Mouse (Mus musculus) forebrain, embryonic 10.5 days (tissue): ENCODE results near the gene Lsm14b. TPM values are rescaled to one million over a fixed set of nuclear protein-coding genes. Genes with fewer than 3 reads are reported as not detected.

Experiments
- DNase-seq: peaks from one replicate; pipeline ENCODE4 v3.0.0-alpha.2; 2017; ENCODE audit warnings: low spot score; ENCODE audit errors: extremely low spot score
- H3K27ac ChIP-seq: fragments of 300-500 bp; sonication (generic); 2 replicates; pipeline ENCODE4 v1.5.1; 2016; ENCODE audit warnings: mild to moderate bottlenecking
- H3K27me3 ChIP-seq: fragments of 300-500 bp; sonication (generic); 2 replicates; pipeline ENCODE4 v1.6.1; 2016; ENCODE audit warnings: mild to moderate bottlenecking; ENCODE audit not compliant: poor library complexity, severe bottlenecking
- H3K36me3 ChIP-seq: fragments of 300-500 bp; sonication (generic); replicated peaks from 2 replicates; pipeline ENCODE4 v1.6.1; 2016; ENCODE audit warnings: mild to moderate bottlenecking, moderate library complexity
- H3K4me1 ChIP-seq: fragments of 300-500 bp; sonication (generic); 2 replicates; pipeline ENCODE4 v1.6.1; 2016
- H3K4me3 ChIP-seq: fragments of 300-500 bp; sonication (generic); 2 replicates; pipeline ENCODE4 v1.5.1; 2016; ENCODE audit warnings: mild to moderate bottlenecking, moderate library complexity
- H3K9me3 ChIP-seq: fragments of 300-500 bp; sonication (generic); 2 replicates; pipeline ENCODE4 v1.6.1; 2016; ENCODE audit warnings: mild to moderate bottlenecking, moderate library complexity
- WGBS: fragments of 180-500 bp; shearing (Covaris S2); methylation state at CpG from one replicate; pipeline ENCODE4 v1.1.7; 2016; 5-methylcytosine and 5-hydroxymethylcytosine counted together
- polyA plus RNA-seq: library from polyadenylated mRNA; unstranded; fragments of >200 nt; fragmentation: Nextera tagmentation; extraction: Ambion mirVana; gene quantifications from 2 replicates; pipeline ENCODE4 v1.2.1, GENCODE M21; 2016

Lsm14b gene
- polyA plus RNA-seq, 1 experiment from 2014 or later: 8.9 TPM

- no peak overlapping the region for H3K4me3 ChIP-seq
- DNase-seq: no peak
- no peaks in the 10 kb centered on the region for H3K27me3 ChIP-seq
- no peak overlapping the region for H3K27ac ChIP-seq
- no peaks in the 10 kb centered on the region for H3K36me3 ChIP-seq
- WGBS: 46% methylated on average over 1 of the region's 1 CpGs
- no peaks in the 10 kb centered on the region for H3K9me3 ChIP-seq
- peaks cover 6% of the 10 kb centered on the region for H3K4me1 ChIP-seq
Measured at GRCm38 (mm10) chr2:179989098-179989497, 35.7 kb upstream of the Lsm14b start.

- H3K27ac ChIP-seq: no peak overlapping the region
- H3K27me3 ChIP-seq: no peaks in the 10 kb centered on the region
- WGBS: 86% methylated on average over 5 of the region's 5 CpGs
- no peaks in the 10 kb centered on the region for H3K9me3 ChIP-seq
- DNase-seq: no peak
- H3K4me1 ChIP-seq: no peaks in the 10 kb centered on the region
- H3K4me3 ChIP-seq: no peak overlapping the region
- no peaks in the 10 kb centered on the region for H3K36me3 ChIP-seq
Measured at GRCm38 (mm10) chr2:179993071-179993470, 31.7 kb upstream of the Lsm14b start.

DNA sequence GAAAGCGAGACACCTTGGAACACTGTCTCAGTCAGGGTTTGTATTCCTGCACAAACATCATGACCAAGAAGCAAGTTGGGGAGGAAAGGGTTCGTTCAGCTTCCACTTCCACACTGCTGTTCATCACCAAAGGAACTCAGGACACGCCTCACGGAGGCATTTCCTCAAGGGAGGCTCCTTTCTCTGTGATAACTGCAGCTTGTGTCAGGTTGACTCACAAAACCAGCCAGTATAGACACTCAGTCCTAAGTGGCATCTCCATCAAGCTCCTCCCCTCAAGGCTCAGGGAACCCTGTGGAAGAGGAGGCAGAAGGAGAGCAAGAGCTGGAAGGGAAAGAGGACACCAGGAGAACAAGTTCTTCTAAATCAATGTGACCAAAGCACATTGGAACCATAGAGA is 26.4 kb upstream of the Lsm14b start:
- H3K4me3 ChIP-seq: no peak overlapping the region
- H3K27ac ChIP-seq: no peak overlapping the region
- no peak for DNase-seq
- H3K27me3 ChIP-seq: no peaks in the 10 kb centered on the region
- 79% methylated on average over 4 of the region's 4 CpGs for WGBS
- H3K9me3 ChIP-seq: no peaks in the 10 kb centered on the region
- H3K36me3 ChIP-seq: no peaks in the 10 kb centered on the region
- no peaks in the 10 kb centered on the region for H3K4me1 ChIP-seq

DNA sequence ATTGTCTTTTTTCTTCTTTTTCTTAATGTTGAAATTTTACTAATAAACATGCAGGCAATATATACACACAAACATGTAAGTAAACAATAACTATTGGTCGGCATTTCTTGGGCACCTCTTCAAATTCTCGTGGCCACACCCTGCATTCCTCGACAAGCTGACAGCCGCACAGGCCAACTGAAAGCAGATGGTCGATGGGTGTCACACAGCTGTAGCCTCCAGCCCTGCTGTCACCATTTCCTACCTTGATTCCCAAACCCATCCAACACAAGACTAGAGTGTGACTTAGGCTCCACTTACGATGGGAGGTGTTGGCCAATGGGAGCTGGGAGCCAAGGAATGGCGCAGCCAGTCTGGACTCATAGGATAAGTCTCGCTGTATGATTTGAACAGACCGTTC is 23.2 kb upstream of the Lsm14b start:
- Histone ChIP-seq H3K27me3 (no peaks in the 10 kb centered on the region), H3K27ac (no peak overlapping the region), H3K4me3 (no peak overlapping the region), H3K36me3 (no peaks in the 10 kb centered on the region), H3K9me3 (no peaks in the 10 kb centered on the region), H3K4me1 (peaks cover 2% of the 10 kb centered on the region; the same call in 1 of the 2 replicates)
- WGBS: 92% methylated on average over 9 of the region's 9 CpGs
- DNase-seq: no peak

DNA sequence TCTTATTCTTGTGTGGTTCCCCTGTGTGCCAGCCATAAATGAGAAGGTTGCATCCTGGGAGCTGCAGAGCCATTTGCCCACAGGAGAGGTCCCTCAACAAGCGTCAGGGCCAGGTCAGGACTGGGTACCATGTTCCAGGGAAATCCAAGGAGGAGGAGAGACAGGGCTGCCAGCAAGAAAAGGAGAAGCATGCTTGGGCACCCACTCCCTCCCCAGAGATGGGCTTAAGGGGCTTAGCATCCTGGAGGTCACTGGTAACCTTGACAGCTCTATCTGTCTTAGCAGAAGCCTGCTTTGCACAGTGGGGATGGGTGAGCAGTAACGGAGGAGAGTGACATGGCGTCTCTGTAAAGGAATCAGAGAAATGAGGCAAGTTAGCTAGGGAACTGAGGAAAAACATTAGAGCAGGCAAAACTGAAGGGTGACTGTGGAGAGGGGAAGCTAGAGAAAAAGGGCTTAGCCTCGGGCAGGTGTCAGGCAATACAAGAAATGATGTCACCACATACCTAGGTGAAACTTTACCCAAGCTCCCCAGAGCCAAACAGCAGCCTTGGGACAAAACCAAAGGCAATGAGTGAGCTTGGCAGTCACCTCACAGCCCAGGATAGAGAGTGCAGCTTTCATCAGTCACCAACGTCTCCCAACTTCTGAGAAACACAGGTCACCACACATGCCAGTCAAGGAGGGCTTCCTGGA is 19.0 kb upstream of the Lsm14b start:
- no peaks in the 10 kb centered on the region for H3K27me3 ChIP-seq
- H3K36me3 ChIP-seq: no peaks in the 10 kb centered on the region
- H3K4me1 ChIP-seq: peaks cover 8% of the 10 kb centered on the region; the same call in 1 of the 2 replicates
- peaks cover 3% of the 10 kb centered on the region; the same call in 1 of the 2 replicates for H3K9me3 ChIP-seq
- WGBS: 64% methylated on average over 5 of the region's 5 CpGs
- no peak overlapping the region for H3K4me3 ChIP-seq
- DNase-seq: no peak
- H3K27ac ChIP-seq: no peak overlapping the region

DNA sequence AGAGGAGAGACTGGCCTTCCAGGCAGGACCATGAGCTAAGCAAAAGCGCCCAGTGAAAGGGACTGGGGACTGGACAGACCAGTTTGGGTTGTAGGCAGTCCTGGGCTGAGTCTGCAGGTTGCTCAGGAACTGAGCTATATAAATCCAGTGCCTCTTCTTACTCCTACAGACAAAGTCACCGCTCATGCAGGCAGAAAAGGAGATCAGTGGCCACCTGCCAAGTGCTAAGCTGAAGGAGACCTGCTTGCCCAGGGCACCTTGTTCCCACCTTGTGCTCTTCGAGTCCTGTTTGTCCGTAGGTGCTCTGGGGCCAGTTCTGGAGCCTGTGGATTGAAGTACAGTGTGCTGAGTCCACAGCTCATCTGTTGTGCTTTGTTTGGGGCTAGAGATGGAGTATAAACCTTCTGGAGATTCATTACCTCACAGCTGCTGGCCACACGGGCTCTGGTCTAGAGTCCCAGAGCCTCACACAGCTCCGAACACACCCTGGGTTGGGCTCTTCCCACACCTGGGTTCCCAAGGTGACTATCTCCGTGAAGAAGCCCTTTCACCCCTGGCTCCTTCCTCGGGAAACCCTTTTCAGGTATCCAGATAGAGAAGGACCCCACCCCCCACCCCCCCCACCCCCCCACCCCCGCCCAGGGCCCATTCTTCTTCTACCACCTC is 18.3 kb upstream of the Lsm14b start:
- DNase-seq: no peak
- Histone ChIP-seq H3K9me3 (peaks cover 3% of the 10 kb centered on the region; the same call in 1 of the 2 replicates), H3K36me3 (no peaks in the 10 kb centered on the region), H3K4me1 (peaks cover 8% of the 10 kb centered on the region; the same call in 1 of the 2 replicates), H3K27me3 (no peaks in the 10 kb centered on the region), H3K27ac (no peak overlapping the region), H3K4me3 (no peak overlapping the region)
- 45% methylated on average over 9 of the region's 9 CpGs for WGBS

DNA sequence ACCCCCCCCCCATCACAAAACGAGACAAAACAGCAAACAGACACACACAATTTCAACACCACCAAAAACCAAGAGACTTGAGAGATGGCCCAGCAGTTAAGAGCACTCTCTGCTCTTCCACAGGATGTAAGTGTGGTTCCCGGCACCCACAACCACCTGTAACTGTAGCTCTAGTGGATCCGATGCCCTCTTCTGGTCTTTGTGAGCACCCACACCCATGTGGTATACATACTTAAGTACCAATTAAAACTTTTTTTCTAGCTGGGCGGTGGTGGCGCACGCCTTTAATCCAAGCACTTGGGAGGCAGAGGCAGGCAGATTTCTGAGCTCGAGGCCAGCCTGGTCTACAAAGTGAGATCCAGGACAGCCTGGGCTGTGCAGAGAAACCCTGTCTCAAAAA is 14.1 kb upstream of the Lsm14b start:
- Histone ChIP-seq H3K27ac (no peak overlapping the region), H3K9me3 (peaks cover 3% of the 10 kb centered on the region; the same call in 1 of the 2 replicates), H3K36me3 (no peaks in the 10 kb centered on the region), H3K27me3 (no peaks in the 10 kb centered on the region), H3K4me3 (no peak overlapping the region), H3K4me1 (peaks cover 8% of the 10 kb centered on the region; the same call in 1 of the 2 replicates)
- no peak for DNase-seq
- WGBS: 96% methylated on average over 7 of the region's 7 CpGs

DNA sequence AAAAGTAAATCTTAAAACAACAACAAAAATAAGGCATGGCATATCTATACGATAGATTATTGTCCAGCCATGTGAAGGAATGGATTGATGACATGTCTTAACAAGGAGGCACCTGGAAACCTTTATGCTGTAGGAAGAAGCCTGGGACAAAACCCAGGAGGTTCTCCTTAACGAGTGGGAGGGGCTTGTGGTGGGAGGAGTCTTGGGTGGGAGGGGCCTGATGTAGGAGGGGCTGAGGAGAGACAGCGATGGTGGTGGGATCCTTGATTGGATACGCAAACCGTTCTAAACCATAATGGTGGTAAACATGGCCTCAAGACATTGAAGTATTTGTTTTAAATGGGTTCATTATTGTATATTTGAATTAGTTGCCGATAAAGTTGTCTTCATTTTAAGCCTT is 13.4 kb upstream of the Lsm14b start:
- Histone ChIP-seq H3K4me1 (peaks cover 8% of the 10 kb centered on the region; the same call in 1 of the 2 replicates), H3K36me3 (no peaks in the 10 kb centered on the region), H3K27ac (no peak overlapping the region), H3K4me3 (no peak overlapping the region), H3K9me3 (peaks cover 3% of the 10 kb centered on the region; the same call in 1 of the 2 replicates), H3K27me3 (no peaks in the 10 kb centered on the region)
- 84% methylated on average over 6 of the region's 6 CpGs for WGBS
- DNase-seq: no peak

GRCm38 (mm10) chr2:180013686-180014085 is 11.1 kb upstream of the Lsm14b start:
- H3K4me3 ChIP-seq: no peak overlapping the region
- H3K27me3 ChIP-seq: no peaks in the 10 kb centered on the region; the same call in 1 of the 2 replicates
- peaks cover 6% of the 10 kb centered on the region for H3K4me1 ChIP-seq
- H3K9me3 ChIP-seq: peaks cover 3% of the 10 kb centered on the region; the same call in 1 of the 2 replicates
- no peaks in the 10 kb centered on the region for H3K36me3 ChIP-seq
- DNase-seq: no peak
- 93% methylated on average over 7 of the region's 7 CpGs for WGBS
- H3K27ac ChIP-seq: no peak overlapping the region

DNA sequence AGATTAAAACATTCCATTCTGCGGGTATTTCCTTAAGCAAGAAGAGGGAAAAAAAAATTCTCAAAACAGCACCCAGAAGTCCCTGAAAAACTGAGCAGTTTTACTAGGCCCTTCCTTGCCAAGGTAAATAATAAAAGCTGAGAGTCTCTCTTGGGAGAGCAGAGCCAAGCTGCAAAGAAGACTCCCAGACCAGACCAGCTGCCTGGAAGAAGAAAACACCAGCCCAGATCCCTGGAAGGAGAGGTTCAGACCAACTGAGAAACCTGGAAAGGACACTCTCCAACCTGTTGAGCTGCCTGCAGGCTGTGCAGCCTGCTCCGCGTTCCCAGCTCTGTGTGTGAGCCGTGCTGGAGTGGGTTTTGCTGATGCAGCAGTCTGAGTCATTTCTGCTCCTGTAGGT is 7.2 kb upstream of the Lsm14b start:
- WGBS: 77% methylated on average over 4 of the region's 4 CpGs
- Histone ChIP-seq H3K9me3 (no peaks in the 10 kb centered on the region), H3K27ac (no peak overlapping the region), H3K27me3 (peaks cover 31% of the 10 kb centered on the region), H3K36me3 (no peaks in the 10 kb centered on the region), H3K4me3 (no peak overlapping the region), H3K4me1 (peaks cover 6% of the 10 kb centered on the region)
- DNase-seq: no peak

DNA sequence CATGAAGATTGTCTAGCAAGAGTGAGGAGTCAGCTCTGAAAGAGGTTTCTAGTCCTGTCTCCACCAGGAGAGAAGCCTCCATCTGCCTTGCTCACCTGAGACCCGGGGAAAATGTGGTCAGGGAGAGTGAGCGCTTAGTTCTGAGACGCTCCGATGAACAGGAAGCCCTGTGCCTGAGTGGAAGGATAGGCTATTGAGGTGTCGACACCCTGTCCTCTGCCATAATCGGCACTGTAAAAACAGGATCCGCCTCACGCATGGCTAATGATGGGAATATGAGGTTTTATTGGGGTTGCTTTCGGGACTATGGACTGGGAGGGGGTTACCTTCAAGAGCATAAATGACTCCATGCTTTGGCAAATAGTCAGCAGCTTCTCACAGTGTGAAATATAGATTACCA is 6.2 kb upstream of the Lsm14b start:
- Histone ChIP-seq H3K27me3 (peaks cover 40% of the 10 kb centered on the region), H3K9me3 (no peaks in the 10 kb centered on the region), H3K27ac (no peak overlapping the region), H3K4me1 (peaks cover 6% of the 10 kb centered on the region), H3K4me3 (no peak overlapping the region), H3K36me3 (no peaks in the 10 kb centered on the region)
- 90% methylated on average over 9 of the region's 9 CpGs for WGBS
- DNase-seq: no peak

DNA sequence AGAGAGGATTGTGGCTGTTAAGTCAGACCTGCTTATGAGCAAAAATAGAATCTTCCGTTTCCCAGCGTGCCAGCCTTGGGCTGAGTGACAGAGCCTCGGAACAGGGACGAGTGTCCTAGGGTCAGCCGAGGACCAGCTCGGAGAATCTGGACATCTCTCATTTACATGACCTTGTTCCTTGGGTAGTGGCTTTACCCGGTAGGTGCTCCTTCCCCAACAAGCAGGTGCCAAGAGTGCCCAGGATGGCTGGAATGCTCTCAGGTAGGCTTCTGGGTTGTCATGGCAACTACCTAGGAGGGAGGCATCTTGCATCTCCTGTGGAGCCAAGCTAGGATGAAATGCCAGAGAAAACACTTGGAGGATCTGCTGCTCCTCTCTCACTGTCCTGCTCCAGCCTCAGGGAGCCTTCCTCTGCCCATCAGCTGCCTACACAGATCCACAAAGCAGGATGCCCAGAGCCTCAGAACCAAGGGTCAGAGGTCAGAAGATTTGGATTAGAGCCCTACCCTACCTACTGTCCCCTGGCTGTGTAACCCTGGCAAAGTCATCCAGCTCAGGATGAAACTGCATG is 4.6 kb upstream of the Lsm14b start:
- DNase-seq: no peak
- H3K27me3 ChIP-seq: peaks cover 48% of the 10 kb centered on the region
- peaks cover 20% of the 10 kb centered on the region for H3K4me1 ChIP-seq
- 86% methylated on average over 7 of the region's 7 CpGs for WGBS
- no peak overlapping the region for H3K27ac ChIP-seq
- no peaks in the 10 kb centered on the region for H3K36me3 ChIP-seq
- H3K9me3 ChIP-seq: no peaks in the 10 kb centered on the region
- no peak overlapping the region for H3K4me3 ChIP-seq

DNA sequence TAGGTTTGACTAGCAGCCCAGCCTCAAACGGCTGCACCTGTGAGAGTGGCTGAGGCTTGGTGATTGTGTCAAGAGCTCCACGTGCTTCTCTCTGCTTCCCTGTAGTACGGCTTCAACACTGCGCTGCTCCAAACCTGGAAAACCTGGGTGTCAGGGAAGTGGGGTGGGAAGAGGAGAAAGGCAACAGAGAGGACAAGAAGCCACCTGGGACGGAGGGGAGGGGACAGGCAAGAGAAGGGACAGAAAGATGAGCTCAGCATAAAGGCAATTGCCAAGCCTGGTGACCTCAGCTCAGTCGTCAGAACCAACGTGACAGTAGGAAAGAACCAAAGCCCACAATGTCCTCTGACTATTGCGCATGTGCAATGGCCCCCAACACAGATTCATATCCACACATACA is 3.9 kb upstream of the Lsm14b start:
- WGBS: 88% methylated on average over 8 of the region's 8 CpGs
- no peak for DNase-seq
- H3K4me1 ChIP-seq: peaks cover 27% of the 10 kb centered on the region
- no peak overlapping the region for H3K27ac ChIP-seq
- no peaks in the 10 kb centered on the region for H3K36me3 ChIP-seq
- H3K27me3 ChIP-seq: peaks cover 48% of the 10 kb centered on the region
- no peak overlapping the region for H3K4me3 ChIP-seq
- no peaks in the 10 kb centered on the region for H3K9me3 ChIP-seq
